Mouse (Mus musculus): ENCODE results near the gene Nxf1.

GRCm38 (mm10) chr19:8735389-8736159 lies 21.3 kb upstream of the Nxf1 start, which contains the start of gene Wdr74:
- TF ChIP-seq CTCF (IDR thresholded peaks at IDR 0.05; ENCODE audit: low read depth, low read length) (no peak), TAL1 (conservative IDR thresholded peaks at IDR 0.05; ENCODE audit: low read depth, low read length) (no peak), GATA1 (IDR thresholded peaks at IDR 0.05; ENCODE audit: borderline replicate concordance, low read length) (no peak), GATA2 (IDR thresholded peaks at IDR 0.05; ENCODE audit: borderline replicate concordance, low read depth, low read length) (no peak), POLR2AphosphoS5 (IDR thresholded peaks at IDR 0.05; ENCODE audit: insufficient replicate concordance, low read depth, low read length) (no peak)
